Mouse (Mus musculus) testis, adult 2 months (tissue): ENCODE results near the gene Olfr491.

Experiments
- CTCF ChIP-seq: fragments of 200-500 bp; IDR thresholded peaks from 2 replicates; pipeline ENCODE4 v1.5.1; 2012; ENCODE audit warnings: low read depth, mild to moderate bottlenecking, inconsistent platforms, low read length, moderate library complexity; ENCODE audit not compliant: control insufficient read depth, insufficient read depth, insufficient replicate concordance
- POLR2A ChIP-seq: fragments of 200-500 bp; IDR thresholded peaks from 2 replicates; pipeline ENCODE4 v1.6.1; 2012; ENCODE audit warnings: low read depth, mild to moderate bottlenecking, inconsistent platforms, low read length, moderate library complexity; ENCODE audit not compliant: control insufficient read depth

DNA sequence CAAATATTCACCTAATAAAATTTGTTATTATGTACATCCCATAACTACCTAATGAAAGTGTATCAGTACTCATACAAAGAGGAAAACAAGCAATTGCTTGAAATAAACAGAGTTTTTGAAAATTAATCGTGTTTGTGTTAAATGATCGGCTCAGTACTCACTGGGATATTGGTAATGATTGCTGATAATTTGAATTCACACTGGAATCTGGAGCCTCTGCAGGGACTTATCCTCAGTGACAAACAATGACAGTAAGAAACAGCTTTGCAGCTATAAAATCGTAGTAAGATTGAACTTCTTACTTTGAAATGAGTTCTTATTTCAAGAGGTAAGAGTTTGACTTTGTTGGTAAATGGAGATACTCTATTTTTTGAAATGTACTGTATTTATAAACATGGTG is 51.8 kb downstream of the Olfr491 start, which contains the start of gene Olfr494:
- TF ChIP-seq CTCF (no peak), POLR2A (no peak)
